Mouse (Mus musculus) skeletal muscle tissue, postnatal 0 days (tissue): ENCODE results near the gene Ppil2. TPM values are rescaled to one million over a fixed set of nuclear protein-coding genes. Genes with fewer than 3 reads are reported as not detected.

Experiments
- microRNA counts: library from miRNA; unstranded; fragments of <30 nt; microRNA quantifications from one replicate; lab custom pipeline; 2015
- microRNA-seq, 2 experiments: library from miRNA; unstranded; fragments of <30 nt; microRNA quantifications; one replicate each; pipeline ENCODE4; 2016
- polyA plus RNA-seq: library from polyadenylated mRNA; unstranded; fragments of >200 nt; fragmentation: Nextera tagmentation; extraction: Ambion mirVana; gene quantifications from 2 replicates; pipeline ENCODE4 v1.2.1, GENCODE M21; 2015

The Ppil2 gene
- polyA plus RNA-seq: 51.8 and 53.1 TPM in 2 replicates

DNA sequence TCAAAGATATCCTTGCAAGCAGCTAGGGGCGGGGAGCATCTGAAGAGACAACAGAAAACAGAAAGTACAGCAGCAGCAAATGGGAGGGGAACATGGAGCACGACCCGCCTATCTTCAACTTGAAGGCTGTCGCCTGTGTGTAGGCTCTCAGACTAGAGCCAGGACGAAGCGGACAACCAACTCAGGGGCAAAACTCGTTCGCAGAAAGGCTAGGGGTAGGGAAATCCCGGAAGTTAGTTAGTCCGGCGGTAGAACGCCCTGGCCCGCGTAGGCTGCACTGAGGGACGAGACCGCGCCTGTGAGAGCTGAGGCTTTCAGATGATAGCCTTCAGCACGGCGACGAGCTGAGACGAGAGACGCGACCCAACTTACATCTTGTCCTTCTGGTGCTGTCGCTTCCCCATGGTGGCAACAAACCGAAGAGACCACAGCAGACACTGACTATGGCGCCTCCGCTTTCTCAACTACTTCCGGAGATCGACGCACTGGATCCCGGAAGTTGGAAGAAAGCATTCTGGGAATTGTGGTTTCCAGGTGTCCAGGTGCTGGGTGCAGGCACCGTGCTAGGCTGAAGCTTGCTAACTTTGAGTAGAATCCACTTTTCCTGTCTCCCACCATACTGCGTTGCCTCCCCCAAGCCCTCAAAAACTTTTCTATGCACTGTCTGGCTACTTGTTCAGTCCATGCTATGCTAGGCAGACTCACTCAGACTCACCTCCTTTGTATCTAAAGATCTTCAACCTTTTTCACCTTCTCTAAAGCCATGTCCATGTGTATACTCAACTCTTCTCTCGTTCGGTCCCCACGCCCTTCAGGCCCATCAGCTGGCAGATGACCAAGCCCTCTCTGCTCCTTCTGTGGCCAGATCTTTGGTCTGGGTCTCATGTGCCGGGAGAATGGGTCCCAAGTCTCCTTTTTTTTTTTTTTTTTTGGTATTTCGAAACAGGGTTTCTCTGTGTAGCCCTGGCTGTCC is at the start of gene Ppil2:
TSS of gene Ppil2 (minus strand) at position 487 of the 973 bp plus-strand sequence.

DNA sequence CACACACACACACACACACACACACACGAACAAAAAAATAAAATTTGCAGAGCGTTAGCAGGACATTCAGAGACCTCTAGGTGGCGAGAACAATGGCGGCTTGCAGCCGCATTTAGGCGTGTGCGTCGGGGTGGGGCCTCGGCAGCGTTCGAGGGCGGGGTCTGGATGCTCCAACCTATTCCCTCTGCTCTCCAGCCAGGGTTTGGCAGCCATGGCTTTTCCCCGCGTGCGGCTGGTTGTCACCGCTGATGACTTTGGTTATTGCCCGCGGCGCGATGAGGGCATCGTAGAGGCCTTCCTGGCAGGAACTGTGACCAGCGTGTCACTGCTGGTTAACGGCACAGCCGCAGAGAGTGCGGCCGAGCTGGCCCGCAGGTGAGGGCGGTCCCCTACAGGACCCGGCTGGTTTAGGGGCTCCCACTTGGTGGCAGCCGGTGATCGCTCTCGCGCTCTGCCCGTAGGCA is 35.7 kb upstream of the Ppil2 start, which contains the start of gene Ccdc116:
TSS of gene Ccdc116 (minus strand) at position 458 of the 464 bp plus-strand sequence.

DNA sequence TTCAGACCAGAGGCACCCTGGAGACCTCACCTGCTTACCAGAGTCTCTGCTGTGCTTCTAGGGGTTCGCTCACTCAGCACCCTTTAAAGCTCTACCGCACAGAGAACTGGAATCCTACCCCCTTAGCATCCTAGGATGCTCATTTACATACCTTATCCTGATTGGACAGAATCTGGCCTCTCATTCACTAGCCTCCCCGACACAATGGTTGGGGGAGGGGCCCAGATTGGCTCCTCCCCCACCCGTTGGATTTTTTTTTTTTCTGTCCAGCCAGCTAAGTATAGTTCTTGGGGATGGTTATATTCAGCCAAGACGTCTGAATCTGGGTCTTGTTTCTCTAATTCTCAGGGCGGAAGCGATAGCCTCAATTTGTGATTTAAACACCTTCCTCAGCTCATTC is 33.3 kb upstream of the Ppil2 start, which contains the start of gene Ydjc:
TSS of gene Ydjc (plus strand) at position 283 of the 400 bp plus-strand sequence.

DNA sequence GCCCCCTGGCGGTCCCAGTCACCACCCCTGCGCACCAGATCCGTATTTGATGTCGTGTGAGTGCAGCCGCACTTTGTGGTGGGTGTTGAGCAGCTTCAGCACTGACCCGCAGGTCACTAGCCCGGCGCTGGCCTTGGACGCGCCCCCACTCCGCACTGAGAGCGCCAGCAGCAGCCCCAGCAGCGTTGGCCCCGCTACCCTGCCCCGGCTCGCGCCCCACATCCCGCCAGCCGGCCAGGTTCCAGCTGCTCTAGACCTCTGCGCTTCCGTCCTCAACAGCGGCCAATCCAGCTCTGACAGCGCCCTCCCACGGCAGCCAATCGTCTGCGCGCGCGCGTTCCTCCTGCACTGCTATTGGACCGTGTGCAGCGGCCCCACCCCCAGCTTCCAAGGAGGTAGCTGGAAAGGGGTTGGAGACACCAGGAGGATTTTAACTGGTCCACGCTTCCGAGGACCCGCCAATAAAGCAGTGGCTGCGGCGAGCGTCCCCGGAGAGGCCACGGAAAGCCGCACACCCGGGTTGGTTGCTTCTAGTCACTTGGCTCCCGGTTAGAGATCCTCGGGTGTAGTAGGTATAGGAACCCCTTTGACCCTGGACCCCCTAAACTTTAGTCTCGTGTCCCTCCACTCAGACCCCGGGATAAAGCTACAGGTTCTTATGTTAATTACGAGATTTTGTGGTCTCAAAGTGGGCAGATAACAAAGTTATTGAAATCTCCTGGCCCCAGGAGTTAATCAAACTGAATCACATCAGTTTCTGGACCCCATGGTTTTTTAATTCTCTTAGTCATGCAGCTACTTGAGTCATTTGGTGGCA is 21.2 kb upstream of the Ppil2 start, which contains the start of gene Sdf2l1:
TSS of gene Sdf2l1 (minus strand) at position 295 of the 817 bp plus-strand sequence.

DNA sequence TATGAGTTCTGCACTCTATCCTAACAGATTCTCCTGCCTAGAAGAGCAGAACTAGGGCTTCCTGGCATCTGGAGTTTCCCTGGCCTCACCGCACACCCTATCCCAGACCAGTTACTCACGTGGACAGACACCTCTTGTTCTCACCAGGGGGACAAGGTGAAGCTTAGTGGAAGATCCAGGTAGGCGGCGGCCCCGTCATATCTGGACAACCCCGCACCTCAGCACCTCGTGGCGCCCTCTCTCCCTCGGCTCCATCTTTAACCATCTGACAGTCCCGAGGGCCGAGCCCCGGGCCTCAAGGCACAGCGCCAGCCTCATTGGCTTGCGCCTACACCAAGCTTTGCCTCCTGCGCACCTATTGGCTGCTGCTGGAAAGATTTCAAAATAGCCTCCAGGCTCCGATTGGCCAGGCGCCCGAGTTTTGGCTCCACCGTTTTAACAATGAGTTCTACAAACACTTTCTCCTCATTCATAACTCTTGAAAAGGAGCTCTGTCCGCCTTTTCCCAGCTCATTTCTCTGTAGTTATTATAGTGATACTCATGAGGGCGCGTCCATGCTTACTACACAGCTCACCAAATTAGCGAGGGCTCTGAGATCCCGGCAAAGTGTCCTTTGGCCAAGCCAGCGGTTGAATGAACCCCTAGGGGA is 13.9 kb upstream of the Ppil2 start, which contains the start of gene 2610318N02Rik:
TSS of gene 2610318N02Rik (minus strand) at position 297 of the 650 bp plus-strand sequence.

DNA sequence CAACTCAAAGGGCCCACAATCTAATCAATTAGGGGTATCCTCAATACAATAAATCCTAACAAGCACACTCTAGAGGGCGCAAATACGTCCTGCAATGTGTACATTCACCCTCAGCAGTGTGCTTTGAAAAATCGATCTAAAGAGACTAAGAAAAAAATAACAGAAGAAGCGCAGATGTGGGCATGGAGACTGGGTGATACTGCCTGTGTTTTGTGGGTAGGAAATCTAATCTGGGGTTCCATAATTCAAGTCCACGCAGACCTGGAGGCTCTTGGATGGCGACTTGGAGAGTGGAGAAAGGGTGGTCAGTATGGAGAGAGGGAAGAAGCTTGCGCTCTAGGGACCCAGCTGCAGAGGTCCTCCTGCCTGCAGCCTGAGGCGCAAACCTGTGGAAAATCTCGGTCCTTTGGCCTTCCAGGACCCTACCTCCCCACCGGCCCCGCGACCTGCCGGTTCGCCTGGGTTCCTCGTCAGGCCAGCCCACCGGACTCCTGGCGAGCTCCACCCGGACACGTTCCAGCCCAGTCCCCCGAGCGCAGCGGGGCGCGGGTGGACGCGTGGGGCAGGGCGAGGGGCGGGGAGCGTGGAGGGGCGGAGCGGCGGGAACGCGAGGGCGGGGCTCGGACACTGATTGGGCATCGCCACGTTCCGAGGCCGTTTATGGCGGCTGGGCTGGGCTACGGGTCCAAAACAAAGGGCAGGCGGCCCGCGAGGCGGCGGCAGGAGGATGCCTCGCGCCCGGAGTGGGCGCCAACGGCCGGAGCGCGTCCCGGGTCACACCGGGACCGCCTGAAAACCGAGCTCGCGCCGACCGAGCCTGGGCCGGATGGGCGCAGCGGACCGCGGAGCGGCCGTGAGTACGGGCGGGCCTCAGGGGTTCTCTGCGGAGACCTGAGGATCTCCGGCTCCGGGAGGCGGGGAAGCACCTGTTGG is 41.3 kb downstream of the Ppil2 start, which contains the start of gene Ypel1:
TSS of gene Ypel1 (plus strand) at position 186 of the 933 bp plus-strand sequence.

MicroRNAs encoded within 50 kb of the gene (microRNA counts, 519-probe panel; counts per million panel counts)
- 3,976 counts per million, percentile 80 among the panel's probes with 10 or more counts for microRNA mmu-miR-130b (lab: Ali Mortazavi, UCI)
- 296 counts per million, percentile 58 among the panel's probes with 10 or more counts for microRNA mmu-miR-301b (lab: Ali Mortazavi, UCI)

Small RNA genes within 50 kb of the gene (microRNA-seq; reads per million reads assigned to microRNA genes)
- gene Mir130b (787 to 984 reads per million in 2 experiments), gene Mir301b (16.3 to 21.3 reads per million in 2 experiments)

Other genes starting within 250 kb of the Ppil2 start
- gene Igll1, start 247.3 kb downstream of the Ppil2 start, polyA plus RNA-seq: not detected in 2 replicates
- 28.9 and 29.4 TPM in 2 replicates for gene Top3b, start 240.5 kb downstream of the Ppil2 start, polyA plus RNA-seq
- gene Vpreb1, start 240.4 kb downstream of the Ppil2 start, polyA plus RNA-seq: 0.39 and 0.67 TPM in 2 replicates
- gene Ppm1f, start 214.8 kb downstream of the Ppil2 start, polyA plus RNA-seq: 10.4 and 10.7 TPM in 2 replicates
- gene Mapk1, start 127.9 kb downstream of the Ppil2 start, polyA plus RNA-seq: 91.6 and 99.3 TPM in 2 replicates
- 5.3 and 7.5 TPM in 2 replicates for gene Ypel1, start 41.6 kb downstream of the Ppil2 start, polyA plus RNA-seq
- 1.2 and 1.7 TPM in 2 replicates for gene 2610318N02Rik, start 13.9 kb upstream of the Ppil2 start, polyA plus RNA-seq
- 5.9 and 9.9 TPM in 2 replicates for gene Sdf2l1, start 21.1 kb upstream of the Ppil2 start, polyA plus RNA-seq
- 0.59 and 1.2 TPM in 2 replicates for gene Ydjc, start 33.4 kb upstream of the Ppil2 start, polyA plus RNA-seq
- 0.15 TPM in 2 replicates for gene Ccdc116, start 36.0 kb upstream of the Ppil2 start, polyA plus RNA-seq
- 207 and 232 TPM in 2 replicates for gene Ube2l3, start 91.4 kb upstream of the Ppil2 start, polyA plus RNA-seq
- gene Rimbp3, start 97.3 kb upstream of the Ppil2 start, polyA plus RNA-seq: 0.10 and 0.16 TPM in 2 replicates
- gene Hic2, start 122.3 kb upstream of the Ppil2 start, polyA plus RNA-seq: 1.1 and 1.2 TPM in 2 replicates
- gene Tmem191c, start 164.8 kb upstream of the Ppil2 start, polyA plus RNA-seq: 3.2 and 4.5 TPM in 2 replicates
- gene Serpind1, start 220.1 kb upstream of the Ppil2 start, polyA plus RNA-seq: 0.06 and 0.32 TPM in 2 replicates